Mouse (Mus musculus): Measurements from ENCODE around the gene Myh14.

DNA sequence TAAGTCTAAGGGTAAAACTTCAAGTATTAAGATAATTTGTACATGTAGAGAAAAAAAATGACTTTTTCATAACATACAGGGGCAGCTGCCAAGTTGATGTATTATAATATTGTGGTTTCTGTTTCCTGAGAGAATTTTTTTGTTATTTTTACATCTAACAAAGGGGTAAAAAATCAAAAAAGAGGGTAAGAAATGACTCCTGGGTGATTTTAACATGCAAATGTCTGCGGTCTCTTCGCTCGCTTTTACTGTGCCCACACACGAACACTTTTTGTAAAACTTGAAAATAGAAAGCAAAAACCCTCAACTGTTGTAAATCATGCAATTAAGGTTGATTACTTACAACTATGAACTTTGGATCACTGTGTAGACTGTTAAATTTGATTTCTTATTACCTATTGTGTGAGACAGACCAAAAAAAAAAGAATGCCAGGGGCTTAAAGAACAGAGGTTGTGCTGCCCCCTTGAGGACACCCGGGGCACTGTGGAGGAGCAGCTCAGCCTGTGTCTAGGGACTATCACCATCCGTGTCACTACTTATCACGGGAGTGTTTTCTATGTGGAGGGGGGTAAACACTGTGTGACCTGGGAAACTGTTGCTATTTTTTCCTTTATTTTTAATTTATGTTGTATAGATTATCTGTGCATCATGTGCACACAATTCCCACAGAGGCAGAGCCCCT lies 23.5 kb downstream of the Myh14 start:
- no peak for TF ChIP-seq POLR2A (IDR thresholded peaks at IDR 0.05; ENCODE audit: insufficient read depth, low read depth, low read length)
- peak; percentile 46; the same call in 1 of the 2 replicates for TF ChIP-seq CTCF (IDR thresholded peaks at IDR 0.05; ENCODE audit: insufficient read depth, low read depth, low read length)

All from olfactory bulb, adult 2 months (tissue).